Mouse (Mus musculus): ENCODE results near the gene Abcc5. TPM values are rescaled to one million over a fixed set of nuclear protein-coding genes. Genes with fewer than 3 reads are reported as not detected.

Gene Abcc5
- polyA plus RNA-seq (2014; fragmentation: Illumina TruSeq; extraction: RNeasy Lipid Tissue Mini Kit (QIAGEN cat#74804); ENCODE audit: low read depth, low replicate concordance), result 30.8 TPM

GRCm38 (mm10) chr16:20425855-20426598, at the start of gene Abcc5:
Gene Abcc5 (minus strand): TSS chr16:20426394.

GRCm38 (mm10) chr16:20325286-20325685, 100.9 kb downstream of the Abcc5 start, which contains the start of gene Cyp2ab1:
Gene Cyp2ab1 (minus strand): TSS chr16:20325404.

GRCm38 (mm10) chr16:20301770-20302649, 124.2 kb downstream of the Abcc5 start, which contains the start of gene Parl:
Gene Parl (minus strand): TSS chr16:20302387.

Other genes starting within 250 kb of the Abcc5 start
- 0.12 TPM for gene Map6d1, start 185.0 kb downstream of the Abcc5 start, polyA plus RNA-seq (2014; fragmentation: Illumina TruSeq; extraction: RNeasy Lipid Tissue Mini Kit (QIAGEN cat#74804); ENCODE audit: low read depth, low replicate concordance)
- gene Parl, start 124.0 kb downstream of the Abcc5 start, polyA plus RNA-seq (2014; fragmentation: Illumina TruSeq; extraction: RNeasy Lipid Tissue Mini Kit (QIAGEN cat#74804); ENCODE audit: low read depth, low replicate concordance), result 59.5 TPM
- not detected for gene Cyp2ab1, start 101.0 kb downstream of the Abcc5 start, polyA plus RNA-seq (2014; fragmentation: Illumina TruSeq; extraction: RNeasy Lipid Tissue Mini Kit (QIAGEN cat#74804); ENCODE audit: low read depth, low replicate concordance)
- 11.9 TPM for gene Eif2b5, start 72.4 kb upstream of the Abcc5 start, polyA plus RNA-seq (2014; fragmentation: Illumina TruSeq; extraction: RNeasy Lipid Tissue Mini Kit (QIAGEN cat#74804); ENCODE audit: low read depth, low replicate concordance)
- gene Dvl3, start 90.6 kb upstream of the Abcc5 start, polyA plus RNA-seq (2014; fragmentation: Illumina TruSeq; extraction: RNeasy Lipid Tissue Mini Kit (QIAGEN cat#74804); ENCODE audit: low read depth, low replicate concordance), result 18.8 TPM
- gene Ap2m1, start 109.1 kb upstream of the Abcc5 start, polyA plus RNA-seq (2014; fragmentation: Illumina TruSeq; extraction: RNeasy Lipid Tissue Mini Kit (QIAGEN cat#74804); ENCODE audit: low read depth, low replicate concordance), result 132 TPM
- 19.3 TPM for gene Abcf3, start 122.2 kb upstream of the Abcc5 start, polyA plus RNA-seq (2014; fragmentation: Illumina TruSeq; extraction: RNeasy Lipid Tissue Mini Kit (QIAGEN cat#74804); ENCODE audit: low read depth, low replicate concordance)
- not detected for gene Vwa5b2, start 163.1 kb upstream of the Abcc5 start, polyA plus RNA-seq (2014; fragmentation: Illumina TruSeq; extraction: RNeasy Lipid Tissue Mini Kit (QIAGEN cat#74804); ENCODE audit: low read depth, low replicate concordance)
- 0.57 TPM for gene Eef1akmt4, start 185.2 kb upstream of the Abcc5 start, polyA plus RNA-seq (2014; fragmentation: Illumina TruSeq; extraction: RNeasy Lipid Tissue Mini Kit (QIAGEN cat#74804); ENCODE audit: low read depth, low replicate concordance)
- gene Gm49333, start 185.2 kb upstream of the Abcc5 start, polyA plus RNA-seq (2014; fragmentation: Illumina TruSeq; extraction: RNeasy Lipid Tissue Mini Kit (QIAGEN cat#74804); ENCODE audit: low read depth, low replicate concordance), result not detected
- 4.7 TPM for gene Alg3, start 185.3 kb upstream of the Abcc5 start, polyA plus RNA-seq (2014; fragmentation: Illumina TruSeq; extraction: RNeasy Lipid Tissue Mini Kit (QIAGEN cat#74804); ENCODE audit: low read depth, low replicate concordance)
- gene Camk2n2, start 194.9 kb upstream of the Abcc5 start, polyA plus RNA-seq (2014; fragmentation: Illumina TruSeq; extraction: RNeasy Lipid Tissue Mini Kit (QIAGEN cat#74804); ENCODE audit: low read depth, low replicate concordance), result 0.49 TPM
- gene Ece2, start 203.4 kb upstream of the Abcc5 start, polyA plus RNA-seq (2014; fragmentation: Illumina TruSeq; extraction: RNeasy Lipid Tissue Mini Kit (QIAGEN cat#74804); ENCODE audit: low read depth, low replicate concordance), result not detected
- gene Psmd2, start 225.3 kb upstream of the Abcc5 start, polyA plus RNA-seq (2014; fragmentation: Illumina TruSeq; extraction: RNeasy Lipid Tissue Mini Kit (QIAGEN cat#74804); ENCODE audit: low read depth, low replicate concordance), result 67.2 TPM
- gene Eif4g1, start 241.9 kb upstream of the Abcc5 start, polyA plus RNA-seq (2014; fragmentation: Illumina TruSeq; extraction: RNeasy Lipid Tissue Mini Kit (QIAGEN cat#74804); ENCODE audit: low read depth, low replicate concordance), result 88.1 TPM

Measured in kidney, adult 10 weeks (tissue).